Mouse (Mus musculus): ENCODE results near the gene Fbln1. TPM values are rescaled to one million over a fixed set of nuclear protein-coding genes. Genes with fewer than 3 reads are reported as not detected.

Gene Fbln1
- polyA plus RNA-seq, 1 experiment from 2014 or later, result 63.3 TPM

DNA sequence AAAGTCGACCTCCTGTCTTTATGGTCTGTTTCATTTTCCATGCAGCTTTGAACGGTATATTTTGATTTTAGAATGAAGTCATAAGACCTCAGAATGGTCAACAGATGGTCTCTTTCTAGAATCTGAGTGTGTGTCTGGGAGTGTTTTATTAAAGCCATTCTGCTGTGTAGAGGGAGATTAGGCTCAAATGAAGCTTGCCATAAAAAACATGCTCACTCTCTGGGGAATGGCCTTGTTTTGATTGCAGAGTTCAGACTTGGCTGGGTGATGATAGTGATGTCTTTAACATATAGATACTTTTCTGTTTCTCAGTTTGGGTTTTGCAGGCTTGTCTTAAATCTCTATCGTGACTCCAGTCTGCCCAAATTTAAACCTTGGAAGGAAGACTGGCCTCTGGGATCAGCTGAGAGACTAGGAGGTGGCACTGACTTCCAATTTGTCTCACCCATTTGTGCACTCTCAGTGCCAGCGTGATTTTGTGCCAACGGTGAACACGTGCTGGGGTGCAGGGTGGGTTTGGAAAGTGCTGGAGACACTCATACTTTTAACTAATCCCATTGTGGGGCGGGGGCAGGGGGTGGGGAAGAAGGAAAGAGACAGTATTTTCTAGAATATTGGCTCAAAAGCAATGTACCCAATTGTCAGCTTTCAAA lies 26.1 kb upstream of the Fbln1 start:
- Histone ChIP-seq H3K27ac (no peak overlapping the region), H3K9ac (no peak overlapping the region), H3K4me3 (no peak overlapping the region), H3K4me2 (no peak overlapping the region), H3K36me3 (ENCODE audit: poor library complexity, severe bottlenecking) (no peaks in the 10 kb centered on the region), H3K9me3 (replicated peaks) (no peaks in the 10 kb centered on the region), H3K27me3 (no peaks in the 10 kb centered on the region), H3K4me1 (0 out of 2 replicates have a peak, but pooled peaks cover 3% of the 10 kb centered on the region)
- 69% methylated on average over 7 of the region's 7 CpGs for WGBS
- ATAC-seq, result no peak

DNA sequence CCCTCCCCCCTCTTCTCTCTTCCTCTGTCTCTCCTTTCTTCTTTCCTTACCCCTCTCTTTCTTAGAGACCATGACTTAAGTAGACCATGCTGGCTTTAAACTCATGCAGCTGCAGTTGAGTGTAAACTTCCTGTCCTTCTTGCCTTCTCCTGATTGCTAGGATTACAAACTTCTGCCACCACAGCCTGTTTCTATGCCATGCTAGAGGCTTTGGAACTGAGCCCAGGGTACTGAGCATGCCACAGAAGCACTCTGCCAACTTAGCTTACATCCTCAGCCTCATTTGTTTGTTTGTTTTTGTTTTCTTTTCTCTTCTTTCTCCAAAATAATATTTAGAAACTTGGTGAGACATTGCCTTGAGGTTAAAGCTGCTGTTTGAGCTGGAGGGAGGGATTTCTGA lies 25.4 kb upstream of the Fbln1 start:
- no peak overlapping the region for H3K4me3 ChIP-seq
- H3K9me3 ChIP-seq (replicated peaks), result no peaks in the 10 kb centered on the region
- H3K36me3 ChIP-seq (ENCODE audit: poor library complexity, severe bottlenecking), result no peaks in the 10 kb centered on the region
- no peaks in the 10 kb centered on the region for H3K27me3 ChIP-seq
- H3K27ac ChIP-seq, result no peak overlapping the region
- no peak for ATAC-seq
- H3K9ac ChIP-seq, result no peak overlapping the region
- 0 out of 2 replicates have a peak, but pooled peaks cover 3% of the 10 kb centered on the region for H3K4me1 ChIP-seq
- H3K4me2 ChIP-seq, result no peak overlapping the region

DNA sequence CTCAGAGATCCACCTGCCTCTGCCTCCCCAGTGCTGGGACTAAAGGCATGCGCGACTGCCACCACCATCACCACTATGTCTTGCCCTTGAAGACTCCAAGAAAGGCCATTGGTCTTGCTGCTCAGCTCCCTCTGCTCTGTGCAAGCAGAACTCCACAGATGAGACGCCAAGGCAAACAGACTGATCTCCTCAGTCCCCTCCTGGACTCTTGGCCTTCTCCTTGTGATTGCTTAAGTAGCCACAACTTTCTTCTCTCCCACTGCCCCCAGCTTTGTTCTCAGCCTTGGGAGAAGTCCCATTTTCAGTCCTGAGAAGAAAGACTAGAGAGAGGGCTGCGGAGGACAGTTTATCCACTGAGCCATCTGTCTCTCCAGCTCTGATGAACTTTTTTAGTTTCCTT lies 23.7 kb upstream of the Fbln1 start:
- no peak overlapping the region for H3K27ac ChIP-seq
- no peak overlapping the region for H3K9ac ChIP-seq
- no peaks in the 10 kb centered on the region for H3K27me3 ChIP-seq
- H3K36me3 ChIP-seq (ENCODE audit: poor library complexity, severe bottlenecking), result no peaks in the 10 kb centered on the region
- no peak overlapping the region for H3K4me2 ChIP-seq
- no peak overlapping the region for H3K4me3 ChIP-seq
- no peaks in the 10 kb centered on the region for H3K9me3 ChIP-seq (replicated peaks)
- WGBS, result 88% methylated on average over 4 of the region's 4 CpGs
- H3K4me1 ChIP-seq, result 0 out of 2 replicates have a peak, but pooled peaks cover 3% of the 10 kb centered on the region
- no peak for ATAC-seq

DNA sequence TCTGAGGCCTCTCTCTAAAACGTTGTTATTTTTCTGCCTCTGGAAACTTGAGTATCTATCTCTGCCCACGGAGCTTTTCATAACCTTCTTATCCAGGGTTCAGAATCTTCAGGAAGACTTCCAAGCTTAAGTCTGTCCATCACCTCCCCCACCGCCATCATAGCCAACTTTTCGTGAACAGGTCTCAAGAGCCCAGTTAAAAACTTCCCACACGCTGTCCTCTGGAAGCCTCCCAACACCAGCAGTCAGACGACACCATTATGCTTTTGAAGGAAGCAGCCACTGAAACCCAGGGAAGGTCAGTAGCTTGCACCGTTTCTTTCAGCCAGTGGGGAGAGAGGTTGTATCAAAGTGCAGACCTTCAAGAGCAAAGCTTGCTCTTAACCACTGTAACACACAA lies 18.8 kb upstream of the Fbln1 start:
- no peak for ATAC-seq
- no peak overlapping the region for H3K4me3 ChIP-seq
- 88% methylated on average over 7 of the region's 7 CpGs for WGBS

DNA sequence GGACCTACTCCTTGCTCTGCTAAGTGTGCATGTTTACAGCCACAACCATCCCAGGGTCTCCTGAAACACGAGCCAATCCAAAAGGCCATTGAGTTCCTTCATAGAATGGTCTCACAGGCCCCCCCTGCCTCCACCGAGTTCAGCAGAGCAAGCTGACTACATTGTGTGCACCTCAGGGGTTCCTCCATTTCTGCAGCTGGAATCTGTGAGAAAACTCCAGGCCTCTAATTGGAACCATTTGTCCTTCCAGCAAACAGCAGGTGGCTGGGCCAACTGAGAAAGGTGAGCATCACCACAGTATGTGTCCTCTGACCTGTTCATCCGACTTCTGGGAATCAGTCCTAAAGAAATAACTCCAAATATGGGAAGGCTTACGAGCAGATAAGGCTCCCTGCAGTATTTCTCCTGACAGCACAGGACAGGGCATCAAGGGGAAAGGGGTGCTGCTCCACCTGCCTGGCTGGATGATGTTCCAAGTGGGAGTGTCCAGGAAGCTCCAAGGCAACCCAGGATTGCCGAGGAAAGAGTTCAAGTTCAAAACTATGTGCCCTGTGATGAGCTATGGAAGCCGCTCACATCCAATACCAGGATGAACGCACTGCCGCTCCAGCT lies 17.5 kb upstream of the Fbln1 start:
- Histone ChIP-seq H3K9ac (no peak overlapping the region), H3K36me3 (ENCODE audit: poor library complexity, severe bottlenecking) (no peaks in the 10 kb centered on the region), H3K4me1 (no peaks in the 10 kb centered on the region), H3K4me3 (no peak overlapping the region), H3K27ac (no peak overlapping the region), H3K9me3 (replicated peaks) (no peaks in the 10 kb centered on the region), H3K4me2 (no peak overlapping the region), H3K27me3 (no peaks in the 10 kb centered on the region)
- no peak for ATAC-seq
- WGBS, result 48% methylated on average over 8 of the region's 8 CpGs

More for the DNA sequence above, 18.8 kb upstream of the Fbln1 start:
- Histone ChIP-seq H3K9ac (no peak overlapping the region), H3K4me1 (no peaks in the 10 kb centered on the region), H3K4me2 (no peak overlapping the region), H3K27me3 (no peaks in the 10 kb centered on the region), H3K36me3 (ENCODE audit: poor library complexity, severe bottlenecking) (no peaks in the 10 kb centered on the region), H3K27ac (no peak overlapping the region), H3K9me3 (replicated peaks) (no peaks in the 10 kb centered on the region)

DNA sequence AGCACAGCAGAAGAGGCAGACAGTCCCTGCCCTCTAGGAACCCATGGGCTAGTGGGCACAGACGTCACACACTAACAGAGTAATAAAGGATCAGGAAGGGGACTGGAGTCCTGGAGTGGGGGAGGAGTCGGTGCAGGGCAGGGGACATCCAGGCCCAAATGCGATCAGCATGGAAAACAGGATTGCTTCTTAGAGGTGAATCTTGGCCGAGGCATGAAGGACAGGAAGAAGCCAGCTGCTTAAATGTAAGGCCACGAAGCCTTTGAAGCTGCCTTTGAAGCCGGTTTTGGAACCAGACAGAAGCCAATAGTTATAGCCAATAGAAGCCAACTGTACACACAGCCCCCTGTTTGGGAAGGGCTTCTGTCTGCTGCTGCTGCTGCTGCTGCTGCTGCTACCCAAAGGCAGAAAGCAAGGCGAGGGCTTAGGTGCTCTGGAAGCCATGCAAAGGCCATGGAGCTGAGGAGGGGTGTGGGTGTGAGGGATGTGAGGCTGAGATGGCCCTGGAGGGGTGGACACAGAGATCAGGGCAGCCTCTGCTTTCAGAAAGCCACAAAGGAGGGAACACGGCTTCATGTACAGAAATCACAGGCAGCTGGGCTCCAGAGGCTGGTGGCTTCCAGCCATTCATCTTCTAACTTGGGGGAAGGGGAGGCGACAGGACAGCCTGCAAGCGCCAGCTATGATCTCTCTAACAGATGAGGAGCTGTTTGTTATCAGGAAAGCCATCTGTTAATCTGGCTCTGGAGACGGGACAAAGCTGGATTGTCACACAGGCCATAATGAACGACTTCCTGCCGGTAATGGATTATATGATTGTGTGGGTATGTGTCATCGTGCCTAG lies 5.1 kb upstream of the Fbln1 start:
- WGBS, result 49% methylated on average over 14 of the region's 14 CpGs
- H3K9ac ChIP-seq, result peak overlapping the region; percentile 2; the same call in 1 of the 2 replicates

DNA sequence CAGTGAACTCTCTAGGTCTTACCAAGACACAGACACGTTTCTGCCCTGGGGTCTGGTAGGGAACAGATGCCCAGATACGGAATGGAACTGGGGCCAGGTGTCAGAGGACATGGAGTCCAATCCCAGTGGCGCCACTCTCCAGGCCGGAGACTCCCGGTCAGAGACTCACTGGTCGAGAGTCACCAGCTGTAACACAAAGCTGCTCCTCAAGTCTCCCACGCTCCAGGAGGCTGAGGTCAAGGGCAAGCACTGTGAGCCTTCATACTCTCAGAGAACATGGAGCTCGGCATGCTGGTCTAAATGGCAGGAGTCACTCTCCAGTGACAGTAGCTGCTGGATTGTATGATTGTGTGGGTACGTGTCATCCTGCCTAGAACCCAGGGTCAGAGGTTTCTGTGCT lies 3.5 kb upstream of the Fbln1 start:
- ATAC-seq, result no peak
- 85% methylated on average over 9 of the region's 9 CpGs for WGBS
- Histone ChIP-seq H3K27ac (no peak overlapping the region), H3K4me2 (no peak overlapping the region), H3K4me1 (peaks cover 23% of the 10 kb centered on the region), H3K9ac (no peak overlapping the region), H3K4me3 (no peak overlapping the region), H3K9me3 (replicated peaks) (no peaks in the 10 kb centered on the region), H3K27me3 (no peaks in the 10 kb centered on the region), H3K36me3 (ENCODE audit: poor library complexity, severe bottlenecking) (no peaks in the 10 kb centered on the region)

More for the DNA sequence above, 5.1 kb upstream of the Fbln1 start:
- no peak overlapping the region for H3K4me2 ChIP-seq
- H3K27ac ChIP-seq, result peak overlapping the region; percentile 77
- H3K36me3 ChIP-seq (ENCODE audit: poor library complexity, severe bottlenecking), result no peaks in the 10 kb centered on the region
- no peaks in the 10 kb centered on the region for H3K9me3 ChIP-seq (replicated peaks)
- peaks cover 13% of the 10 kb centered on the region for H3K4me1 ChIP-seq
- no peaks in the 10 kb centered on the region for H3K27me3 ChIP-seq
- ATAC-seq, result no peak
- no peak overlapping the region for H3K4me3 ChIP-seq

DNA sequence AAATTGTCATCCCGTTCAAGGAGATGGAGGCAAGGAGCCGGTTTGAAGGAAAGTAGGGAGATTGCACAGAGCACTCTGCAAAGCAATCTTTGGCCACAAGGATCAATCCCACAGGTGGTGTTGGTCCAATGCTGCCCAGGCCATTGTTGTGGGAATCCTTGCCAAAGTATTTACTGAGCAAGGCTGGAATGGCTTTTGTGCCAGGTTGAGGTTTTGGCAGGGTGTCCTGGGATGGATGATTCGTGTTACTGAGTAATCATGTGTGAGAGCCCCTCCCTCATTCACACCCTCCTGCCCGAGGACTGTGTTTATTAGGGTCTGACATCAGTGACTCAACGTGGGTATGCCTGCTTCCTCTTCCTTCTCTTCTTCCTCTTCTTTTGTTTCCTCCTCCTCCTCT lies 3.0 kb upstream of the Fbln1 start:
- Histone ChIP-seq H3K27me3 (no peaks in the 10 kb centered on the region), H3K4me1 (peaks cover 29% of the 10 kb centered on the region), H3K4me2 (no peak overlapping the region), H3K9me3 (replicated peaks) (no peaks in the 10 kb centered on the region), H3K27ac (no peak overlapping the region), H3K4me3 (no peak overlapping the region), H3K36me3 (ENCODE audit: poor library complexity, severe bottlenecking) (no peaks in the 10 kb centered on the region), H3K9ac (no peak overlapping the region)
- ATAC-seq, result no peak
- 59% methylated on average over 5 of the region's 5 CpGs for WGBS

DNA sequence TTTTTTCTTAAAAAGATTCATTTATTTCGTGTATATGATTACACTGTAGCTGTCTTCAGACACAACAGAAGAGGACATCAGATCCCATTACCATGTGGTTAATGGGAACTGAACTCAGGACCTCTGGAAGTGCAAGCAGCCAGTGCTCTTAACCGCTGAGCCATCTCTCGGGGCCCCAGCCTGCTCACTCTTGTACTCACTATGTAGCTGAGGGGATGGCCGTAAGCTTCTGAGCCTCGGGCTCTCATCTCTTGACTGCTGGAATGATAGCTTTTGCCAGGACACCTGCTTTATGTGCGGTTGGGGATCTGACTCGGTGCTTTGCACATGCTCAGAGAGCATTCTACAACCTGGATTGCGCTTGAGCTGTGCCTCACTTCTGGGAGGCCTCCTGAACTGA lies 1.4 kb upstream of the Fbln1 start:
- 49% methylated on average over 8 of the region's 8 CpGs for WGBS
- no peak overlapping the region for H3K9ac ChIP-seq
- ATAC-seq, result no peak
- H3K4me1 ChIP-seq, result peaks cover 38% of the 10 kb centered on the region
- no peak overlapping the region for H3K27ac ChIP-seq
- H3K36me3 ChIP-seq (ENCODE audit: poor library complexity, severe bottlenecking), result peaks cover 5% of the 10 kb centered on the region; the same call in 1 of the 2 replicates
- H3K4me2 ChIP-seq, result no peak overlapping the region
- no peaks in the 10 kb centered on the region for H3K27me3 ChIP-seq
- H3K9me3 ChIP-seq (replicated peaks), result no peaks in the 10 kb centered on the region
- H3K4me3 ChIP-seq, result no peak overlapping the region

DNA sequence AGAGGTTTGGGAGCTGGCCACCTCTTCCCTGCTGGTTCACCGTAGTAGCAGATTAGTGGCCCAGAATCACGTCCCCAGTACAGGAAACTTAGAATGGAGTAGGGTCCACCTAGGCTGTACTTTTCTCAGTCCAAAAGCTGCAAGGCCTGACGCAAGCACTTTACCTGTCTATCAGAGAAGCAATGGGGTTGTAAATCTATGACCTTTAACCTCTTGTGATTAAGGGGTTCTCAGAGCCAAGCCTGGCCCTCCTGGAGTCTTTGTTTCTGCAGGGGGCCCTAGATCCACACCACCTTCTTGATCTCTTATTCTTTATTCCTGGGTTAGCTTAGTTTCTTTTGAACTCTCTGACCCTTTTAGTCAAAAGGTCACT lies 940 bp downstream of the Fbln1 start:
- H3K4me3 ChIP-seq, result peak overlapping the region; percentile 62
- H3K27ac ChIP-seq, result peak overlapping the region; percentile 81
- H3K4me2 ChIP-seq, result peak overlapping the region; percentile 86
- peak overlapping the region; percentile 80 for H3K9ac ChIP-seq
- H3K27me3 ChIP-seq, result no peaks in the 10 kb centered on the region
- peaks cover 25% of the 10 kb centered on the region for H3K4me1 ChIP-seq
- ATAC-seq, result no peak
- no peaks in the 10 kb centered on the region for H3K9me3 ChIP-seq (replicated peaks)
- WGBS, result 3% methylated on average over 3 of the region's 3 CpGs
- peaks cover 27% of the 10 kb centered on the region for H3K36me3 ChIP-seq (ENCODE audit: poor library complexity, severe bottlenecking)

DNA sequence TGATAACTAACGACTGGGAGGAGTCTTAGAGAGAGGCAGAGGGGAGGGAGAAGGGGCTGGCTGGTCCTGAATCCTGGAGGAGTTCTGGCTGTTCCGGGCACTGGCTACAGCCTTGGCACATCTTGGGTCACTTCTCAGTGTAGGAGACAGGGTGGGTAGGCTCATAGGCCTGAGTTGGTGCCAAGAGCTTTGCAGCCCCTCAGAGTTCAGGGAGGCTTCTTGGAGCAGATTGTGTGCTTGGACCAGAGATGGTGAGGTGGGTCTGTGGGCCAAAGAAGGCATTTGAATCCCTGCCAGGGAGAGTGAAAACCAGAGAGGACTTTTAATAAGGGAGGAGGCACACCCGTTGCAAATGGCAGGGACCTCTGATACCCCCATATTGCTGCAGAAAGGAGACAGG lies 1.3 kb downstream of the Fbln1 start:
- peak overlapping the region; percentile 81 for H3K27ac ChIP-seq
- WGBS, result 0% methylated on average over 3 of the region's 3 CpGs
- peak overlapping the region; percentile 62 for H3K4me3 ChIP-seq
- peaks cover 3% of the 10 kb centered on the region; the same call in 1 of the 2 replicates for H3K9me3 ChIP-seq (replicated peaks)
- H3K36me3 ChIP-seq (ENCODE audit: poor library complexity, severe bottlenecking), result peaks cover 31% of the 10 kb centered on the region
- peak overlapping the region; percentile 86 for H3K4me2 ChIP-seq
- no peak for ATAC-seq
- H3K9ac ChIP-seq, result peak overlapping the region; percentile 80
- peaks cover 25% of the 10 kb centered on the region for H3K4me1 ChIP-seq
- no peaks in the 10 kb centered on the region for H3K27me3 ChIP-seq

DNA sequence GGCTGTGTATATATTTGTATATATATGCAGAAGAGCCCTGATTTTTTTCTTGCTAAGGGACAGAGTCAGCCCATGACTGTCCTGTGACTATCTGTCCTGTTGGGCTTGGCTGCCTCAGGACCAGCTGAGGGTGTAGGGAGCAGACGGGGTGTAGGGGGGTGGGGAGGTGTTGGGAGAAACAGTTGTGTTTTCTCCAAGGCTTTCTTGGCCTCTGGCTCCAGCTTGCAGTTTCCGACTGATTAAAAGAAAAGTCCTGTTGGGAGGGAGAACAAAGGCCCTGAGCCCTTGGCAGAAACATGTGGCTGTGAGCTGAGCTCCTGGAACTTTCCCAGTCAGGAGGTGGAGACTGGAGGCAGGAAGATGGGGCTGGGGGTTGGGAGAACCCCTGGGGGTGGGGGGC lies 2.0 kb downstream of the Fbln1 start:
- Histone ChIP-seq H3K9me3 (replicated peaks) (peaks cover 7% of the 10 kb centered on the region), H3K4me3 (peak overlapping the region; percentile 62), H3K27me3 (no peaks in the 10 kb centered on the region), H3K27ac (peak overlapping the region; percentile 81), H3K4me1 (peaks cover 25% of the 10 kb centered on the region), H3K9ac (peak overlapping the region; percentile 80), H3K4me2 (peak overlapping the region; percentile 86), H3K36me3 (ENCODE audit: poor library complexity, severe bottlenecking) (peaks cover 38% of the 10 kb centered on the region)
- 3% methylated on average over 2 of the region's 2 CpGs for WGBS
- ATAC-seq, result peak; percentile 41

Data from forebrain, embryonic 13.5 days (tissue).